Mouse (Mus musculus) lung, postnatal 10 days (tissue): ENCODE data around the gene Gm9774.

Source experiments
- DNase-seq: peaks from one replicate; pipeline ENCODE4 v3.0.0; 2021

The Gm9774 gene

DNA sequence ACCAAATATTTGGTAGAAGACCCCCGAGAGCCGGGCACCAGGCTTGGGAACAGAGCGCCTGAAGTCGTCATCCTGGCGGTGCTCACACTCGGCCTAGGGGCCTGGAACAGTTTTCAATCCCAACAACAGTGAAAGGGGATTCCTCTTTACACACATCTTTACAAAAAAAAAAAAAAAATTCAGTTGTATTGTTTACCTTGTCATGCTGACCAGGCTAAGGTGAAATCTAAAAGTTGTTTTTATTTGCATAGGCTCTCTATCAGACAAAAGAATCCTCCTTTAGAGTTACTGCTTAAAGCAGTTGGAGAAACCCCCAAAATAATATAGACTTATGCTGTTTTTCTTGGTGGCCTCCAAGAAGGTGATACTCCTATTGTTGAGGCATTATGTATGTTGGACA, at the start of gene Gm9774:
Gene Gm9774, minus strand, starts transcription at position 101 of the 400 bp plus-strand sequence.
- no peak for DNase-seq

DNA sequence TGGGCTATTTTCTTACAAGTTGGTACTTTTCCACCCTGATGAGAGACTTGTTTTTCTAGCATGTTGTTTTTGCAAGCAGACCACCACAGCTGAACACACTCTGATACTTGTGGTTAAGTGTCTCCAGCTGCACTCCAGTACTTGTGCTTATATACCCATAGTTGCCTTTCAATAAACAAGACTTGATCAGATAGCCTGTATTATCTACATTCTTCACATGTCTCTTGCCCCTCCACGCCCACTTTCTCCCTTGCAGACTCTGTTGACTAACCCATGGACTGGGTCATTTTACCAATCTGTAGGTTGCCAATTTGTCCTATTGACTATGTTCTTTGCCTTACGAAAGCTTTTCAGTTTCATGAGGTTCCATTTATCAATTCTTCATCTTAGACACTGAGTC, 40.9 kb upstream of the Gm9774 start:
- DNase-seq = no peak

DNA sequence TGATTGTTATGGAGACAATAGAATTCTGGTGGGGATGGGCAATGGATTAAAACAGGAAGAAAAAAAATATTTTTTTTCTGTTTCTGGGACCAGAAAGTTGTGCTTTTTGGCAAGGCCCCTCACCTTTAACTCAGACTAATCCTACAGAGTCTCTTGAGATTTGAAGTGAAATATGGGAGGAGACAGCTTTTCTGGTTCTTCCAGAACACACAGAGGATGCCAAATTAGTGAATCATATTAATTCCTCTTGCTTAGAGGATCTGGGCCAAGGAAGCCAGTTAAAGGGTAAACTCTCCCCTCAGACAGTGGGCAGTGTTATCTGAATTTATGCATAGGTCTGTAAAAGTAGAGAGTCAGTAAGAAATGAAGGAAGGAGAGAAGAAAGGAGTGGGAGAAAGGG, 38.2 kb upstream of the Gm9774 start:
- DNase-seq = no peak

DNA sequence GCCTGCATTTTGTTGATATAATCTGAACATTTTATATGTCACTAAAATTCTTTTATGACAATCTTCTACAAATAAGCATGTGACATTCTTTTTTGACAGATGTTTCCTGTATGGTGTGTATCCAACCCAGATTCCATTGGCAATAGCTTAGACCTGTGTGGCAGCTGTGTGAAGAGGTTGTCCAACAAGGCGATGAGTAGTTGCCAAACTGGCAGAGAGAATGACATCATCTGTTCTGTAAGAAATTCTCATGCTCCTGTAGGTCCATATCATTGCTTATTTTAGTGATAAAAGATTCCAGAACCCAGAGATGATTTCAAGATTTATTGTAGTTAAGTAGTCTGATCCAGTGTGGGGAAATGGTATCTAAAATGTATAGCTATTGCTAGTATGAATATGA, 37.4 kb upstream of the Gm9774 start:
- DNase-seq = no peak

DNA sequence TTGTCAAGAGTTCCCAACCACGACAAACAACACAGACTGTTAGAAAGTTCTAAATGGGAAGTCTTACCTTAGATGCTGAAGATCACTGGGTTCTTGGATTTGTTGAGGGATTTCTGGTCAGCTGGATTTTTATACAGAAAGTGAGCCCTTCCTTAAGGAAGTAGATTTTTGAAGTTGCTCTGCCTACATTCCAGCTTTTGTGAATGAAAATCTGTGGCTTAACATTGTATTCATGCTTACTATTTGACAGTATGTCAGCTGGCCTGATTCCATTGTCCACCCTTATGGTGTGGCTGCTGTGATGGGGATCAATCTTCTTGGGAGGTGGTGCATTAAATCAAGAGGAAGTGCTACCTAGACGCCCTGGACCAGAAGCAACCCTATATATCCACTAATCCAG, 29.4 kb upstream of the Gm9774 start, which contains the start of gene Sprr3:
Gene Sprr3, minus strand, starts transcription at position 101 of the 400 bp plus-strand sequence.
- no peak for DNase-seq

DNA sequence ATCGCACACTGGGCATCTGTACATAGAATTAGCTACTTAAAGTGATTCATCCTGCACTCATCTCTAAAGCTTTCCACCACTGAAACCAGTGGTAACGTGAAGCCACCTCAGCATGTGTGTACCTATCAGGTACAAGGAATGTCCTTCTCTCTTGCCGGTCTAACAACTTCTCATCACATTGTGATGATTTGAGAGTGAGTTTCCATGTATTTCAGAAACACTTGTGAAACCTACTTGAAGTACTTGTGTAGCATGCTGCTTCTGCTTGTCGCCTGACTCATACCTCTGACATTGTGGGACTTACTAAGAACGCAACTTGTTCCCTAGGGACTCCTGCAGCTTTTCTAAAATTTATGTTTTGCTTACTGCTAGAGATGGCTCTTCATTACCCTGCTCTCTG, 25.9 kb upstream of the Gm9774 start:
- DNase-seq = no peak

DNA sequence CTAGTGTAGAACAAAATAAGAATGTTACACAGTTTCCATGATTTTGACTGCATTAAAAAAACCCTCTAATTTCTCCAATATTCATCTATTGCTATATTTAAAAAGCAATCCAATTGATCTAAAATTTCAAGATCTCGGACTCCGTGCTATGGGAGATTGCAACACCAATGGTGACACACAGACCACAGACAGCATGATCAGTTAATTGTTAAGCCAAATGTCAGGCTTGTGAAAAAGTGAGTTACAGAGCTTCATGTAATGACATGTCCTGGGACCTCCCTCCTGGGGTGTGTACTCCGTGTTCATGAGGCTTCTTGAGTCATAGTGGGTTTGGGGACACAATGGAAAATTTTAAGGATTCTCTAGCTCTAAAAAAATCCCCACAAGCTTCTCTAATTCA, 11.0 kb upstream of the Gm9774 start:
- DNase-seq = no peak

DNA sequence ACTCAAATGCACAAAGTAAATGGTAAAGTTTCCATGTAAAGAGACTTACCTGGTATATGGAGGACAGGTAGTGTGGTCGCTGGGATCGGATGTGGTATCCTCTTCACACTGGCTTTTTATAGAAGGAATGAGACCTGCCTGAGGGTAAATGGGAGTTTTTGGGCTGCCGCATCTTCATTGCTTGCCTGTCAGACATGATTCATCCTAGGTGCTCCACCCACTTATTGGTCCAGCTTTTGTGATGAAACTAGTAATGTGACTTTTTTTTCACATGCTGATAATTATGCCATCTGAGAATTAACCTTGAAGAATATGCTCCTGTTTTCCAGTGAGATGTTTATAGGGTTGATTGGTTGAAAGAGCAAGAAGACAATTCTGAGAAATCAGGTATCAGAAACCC, 9.5 kb upstream of the Gm9774 start, which contains the start of gene Sprr1b:
Gene Sprr1b, minus strand, starts transcription at position 101 of the 400 bp plus-strand sequence.
- DNase-seq = no peak

DNA sequence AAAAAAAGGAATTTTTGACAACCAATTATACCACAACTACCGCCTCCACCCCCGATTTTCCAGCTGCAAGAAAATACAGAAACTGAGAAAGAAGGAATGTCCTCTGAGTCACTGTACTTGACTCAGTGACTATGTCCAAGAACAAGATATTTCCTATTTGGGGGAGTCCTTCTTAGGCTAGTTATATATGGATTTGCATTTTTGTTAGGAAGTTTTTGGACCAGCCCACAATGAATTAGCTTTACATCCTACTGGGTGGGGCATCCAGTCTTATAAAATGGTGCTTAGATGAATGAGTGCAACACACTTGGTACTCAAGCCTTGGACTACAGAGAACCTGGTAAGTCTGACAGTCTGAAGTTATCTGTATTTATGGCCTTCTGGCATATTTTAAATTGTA, 3.1 kb upstream of the Gm9774 start, which contains the start of gene Sprr2k:
Gene Sprr2k, plus strand, starts transcription at position 301 of the 400 bp plus-strand sequence.
- DNase-seq = no peak

DNA sequence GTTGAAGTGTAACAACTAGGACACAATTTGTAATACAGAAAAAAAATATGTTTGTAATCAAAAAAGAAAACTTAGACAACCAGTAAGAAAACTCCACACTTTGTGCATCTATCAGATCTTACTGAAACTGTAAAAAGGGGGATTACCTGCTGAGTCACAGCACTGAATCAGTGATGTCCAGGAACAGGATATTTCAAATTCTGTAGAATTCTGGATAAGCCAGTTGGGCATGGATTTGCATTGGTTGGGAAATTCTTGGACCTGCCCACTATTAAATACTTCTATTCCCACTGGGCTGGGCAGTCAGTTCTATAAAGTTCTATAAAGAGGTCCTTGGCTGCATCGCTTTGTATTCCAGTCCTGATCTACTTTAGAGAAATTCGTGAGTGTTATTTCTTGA, 11.4 kb downstream of the Gm9774 start, which contains the start of gene Sprr2j-ps:
Gene Sprr2j-ps, plus strand, starts transcription at position 301 of the 400 bp plus-strand sequence.
- DNase-seq = no peak

DNA sequence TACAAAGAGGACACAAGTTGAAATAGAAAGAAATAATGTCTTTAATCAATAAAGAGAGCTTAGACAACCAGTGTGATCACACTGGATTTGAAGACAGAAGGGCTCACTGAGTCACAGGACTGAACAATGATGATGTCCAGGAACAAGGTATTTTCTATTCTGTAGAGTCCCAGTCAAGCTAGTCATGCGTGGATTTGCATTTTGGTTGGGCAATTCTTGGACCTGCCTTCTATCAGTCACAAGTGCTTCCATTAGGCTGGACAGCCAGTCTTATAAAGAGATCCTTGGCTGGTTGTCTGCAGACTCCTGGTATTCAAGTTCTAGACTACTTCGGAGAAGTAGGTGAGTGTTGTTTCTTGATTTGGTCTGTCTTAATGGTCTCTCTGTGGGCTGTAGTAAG, 21.5 kb downstream of the Gm9774 start, which contains the start of gene Sprr2i:
Gene Sprr2i, plus strand, starts transcription at position 301 of the 400 bp plus-strand sequence.
- DNase-seq = no peak

DNA sequence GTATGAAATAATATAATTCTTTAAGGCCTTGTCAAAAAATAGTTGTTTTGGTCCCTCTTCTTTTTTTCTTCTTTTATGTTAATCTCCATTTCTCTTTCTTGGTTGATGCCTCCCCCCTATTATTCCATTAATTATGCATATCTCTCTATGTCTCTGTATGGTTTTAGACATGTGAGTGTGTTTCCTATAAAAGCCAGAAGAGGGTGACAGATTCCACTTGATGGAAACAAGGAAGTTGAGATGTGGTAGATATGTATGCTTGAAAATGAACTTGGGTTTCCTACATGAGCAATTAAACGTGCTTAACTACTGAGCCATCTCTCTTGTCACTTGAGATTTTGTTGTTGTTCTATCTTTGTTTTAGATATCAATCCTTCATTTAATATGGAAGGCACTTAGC, 34.9 kb downstream of the Gm9774 start:
- no peak for DNase-seq

DNA sequence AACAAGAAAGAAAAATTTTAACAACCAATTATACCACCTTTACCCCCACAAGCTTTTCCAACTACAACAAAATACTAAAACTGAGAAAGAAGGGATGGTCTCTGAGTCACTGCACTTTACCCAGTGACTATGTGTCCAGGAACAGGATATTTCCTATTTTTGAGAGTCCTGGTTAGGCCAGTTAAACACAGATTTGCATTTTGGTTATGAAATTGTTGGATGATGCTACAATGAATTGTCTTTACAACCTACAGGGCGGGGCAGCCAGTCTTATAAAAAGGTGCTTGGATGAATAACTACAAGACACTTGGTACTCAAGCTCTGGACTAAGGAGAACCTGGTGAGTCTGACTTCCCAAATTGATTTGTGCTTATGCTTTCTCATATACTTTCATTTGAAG, 43.8 kb downstream of the Gm9774 start, which contains the start of gene Sprr2h:
Gene Sprr2h, plus strand, starts transcription at position 301 of the 400 bp plus-strand sequence.
- DNase-seq = no peak
